Mouse (Mus musculus): ENCODE data around the gene Gm47841.

Gm47841 gene

GRCm38 (mm10) chr15:101075150-101075549, 28.0 kb upstream of the Gm47841 start:
- DNase-seq (ENCODE audit: low read depth, low spot score): no peak

GRCm38 (mm10) chr15:101074067-101074466, 26.9 kb upstream of the Gm47841 start:
- no peak for DNase-seq (ENCODE audit: low read depth, low spot score)

- DNase-seq (ENCODE audit: low read depth, low spot score): no peak
Observed at GRCm38 (mm10) chr15:101072736-101073135, 25.5 kb upstream of the Gm47841 start.

- DNase-seq (ENCODE audit: low read depth, low spot score): no peak
Observed at GRCm38 (mm10) chr15:101070762-101071161, 23.6 kb upstream of the Gm47841 start.

- DNase-seq (ENCODE audit: low read depth, low spot score): no peak
Observed at GRCm38 (mm10) chr15:101069641-101070190, 22.5 kb upstream of the Gm47841 start.

- no peak for DNase-seq (ENCODE audit: low read depth, low spot score)
Observed at GRCm38 (mm10) chr15:101068671-101069070, 21.5 kb upstream of the Gm47841 start.

- DNase-seq (ENCODE audit: low read depth, low spot score): no peak
Observed at GRCm38 (mm10) chr15:101068029-101068428, 20.8 kb upstream of the Gm47841 start.

- DNase-seq (ENCODE audit: low read depth, low spot score): no peak
Observed at GRCm38 (mm10) chr15:101066920-101067696, 19.9 kb upstream of the Gm47841 start.

GRCm38 (mm10) chr15:101066364-101066847, 19.2 kb upstream of the Gm47841 start:
- DNase-seq (ENCODE audit: low read depth, low spot score): no peak

GRCm38 (mm10) chr15:101065069-101065468, 17.9 kb upstream of the Gm47841 start:
- no peak for DNase-seq (ENCODE audit: low read depth, low spot score)

- no peak for DNase-seq (ENCODE audit: low read depth, low spot score)
Observed at GRCm38 (mm10) chr15:101060280-101060852, 13.2 kb upstream of the Gm47841 start.

GRCm38 (mm10) chr15:101059570-101060279, 12.5 kb upstream of the Gm47841 start:
- DNase-seq (ENCODE audit: low read depth, low spot score): no peak

GRCm38 (mm10) chr15:101056225-101056624, 9.0 kb upstream of the Gm47841 start:
- DNase-seq (ENCODE audit: low read depth, low spot score): no peak

GRCm38 (mm10) chr15:101054541-101054940, 7.3 kb upstream of the Gm47841 start:
- DNase-seq (ENCODE audit: low read depth, low spot score): no peak

GRCm38 (mm10) chr15:101053832-101054459, 6.7 kb upstream of the Gm47841 start:
- no peak for DNase-seq (ENCODE audit: low read depth, low spot score)

- no peak for DNase-seq (ENCODE audit: low read depth, low spot score)
Observed at GRCm38 (mm10) chr15:101052560-101053501, 5.6 kb upstream of the Gm47841 start.

GRCm38 (mm10) chr15:101051869-101052268, 4.7 kb upstream of the Gm47841 start:
- DNase-seq (ENCODE audit: low read depth, low spot score): no peak

GRCm38 (mm10) chr15:101048338-101048896, 1.2 kb upstream of the Gm47841 start:
- DNase-seq (ENCODE audit: low read depth, low spot score): no peak

- DNase-seq (ENCODE audit: low read depth, low spot score): no peak
Observed at GRCm38 (mm10) chr15:101046527-101047193, 537 bp downstream of the Gm47841 start.

Data from WW6 (cell line).